Mouse (Mus musculus): ENCODE measurements around the gene Pan2.
"Not testable (repeated sequence)": the region's sequence is repeated elsewhere in the genome, so short reads cannot be mapped to it uniquely, and the experiment has no call there.

Gene Pan2

GRCm38 (mm10) chr10:128332358-128333249, 29.5 kb downstream of the Pan2 start:
- DNase-seq (ENCODE audit: extremely low read depth, insufficient read length, low spot score) = not testable (repeated sequence)

GRCm38 (mm10) chr10:128335582-128335981, 32.4 kb downstream of the Pan2 start:
- peak; percentile 28 for DNase-seq (ENCODE audit: extremely low read depth, insufficient read length, low spot score)

DNA sequence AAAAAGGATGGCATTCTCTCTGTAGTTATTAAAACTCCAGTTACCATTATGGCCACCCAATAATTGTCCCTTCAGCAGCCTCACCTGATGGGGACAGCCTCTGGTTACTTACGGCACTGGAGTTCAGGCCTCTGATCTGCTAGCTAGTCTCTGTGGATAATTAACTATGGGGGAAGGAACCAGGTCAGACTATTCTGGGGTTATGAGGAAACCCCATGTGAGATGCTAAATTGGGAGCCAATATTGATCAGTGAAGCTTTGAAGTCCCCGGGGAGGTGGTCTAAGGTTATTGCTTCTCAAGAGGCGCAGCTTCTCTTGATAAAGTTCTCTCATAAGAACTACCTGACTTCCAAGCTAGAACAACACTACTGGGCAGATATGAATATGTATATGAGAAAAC, 33.1 kb downstream of the Pan2 start:
- no peak for DNase-seq (ENCODE audit: extremely low read depth, insufficient read length, low spot score)

DNA sequence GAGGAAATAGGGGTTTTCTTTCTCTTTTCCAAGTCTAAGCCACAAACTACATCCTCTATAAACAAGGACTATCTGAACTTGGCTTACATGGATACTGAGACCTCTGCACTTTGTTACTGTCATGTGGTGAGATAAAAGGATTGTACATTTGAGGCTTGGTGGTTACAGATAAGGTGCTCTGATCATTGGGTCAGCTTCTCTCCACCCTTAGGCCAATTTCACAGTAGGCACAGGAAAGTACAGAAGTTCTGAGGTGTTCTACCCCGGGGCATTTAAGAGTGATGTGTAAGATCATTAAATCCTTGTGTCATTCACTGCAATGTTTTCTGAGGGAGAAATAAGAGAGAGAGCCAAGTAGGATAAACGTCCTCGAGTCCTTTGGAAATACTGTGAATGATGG, 33.5 kb downstream of the Pan2 start:
- DNase-seq (ENCODE audit: extremely low read depth, insufficient read length, low spot score) = no peak

DNA sequence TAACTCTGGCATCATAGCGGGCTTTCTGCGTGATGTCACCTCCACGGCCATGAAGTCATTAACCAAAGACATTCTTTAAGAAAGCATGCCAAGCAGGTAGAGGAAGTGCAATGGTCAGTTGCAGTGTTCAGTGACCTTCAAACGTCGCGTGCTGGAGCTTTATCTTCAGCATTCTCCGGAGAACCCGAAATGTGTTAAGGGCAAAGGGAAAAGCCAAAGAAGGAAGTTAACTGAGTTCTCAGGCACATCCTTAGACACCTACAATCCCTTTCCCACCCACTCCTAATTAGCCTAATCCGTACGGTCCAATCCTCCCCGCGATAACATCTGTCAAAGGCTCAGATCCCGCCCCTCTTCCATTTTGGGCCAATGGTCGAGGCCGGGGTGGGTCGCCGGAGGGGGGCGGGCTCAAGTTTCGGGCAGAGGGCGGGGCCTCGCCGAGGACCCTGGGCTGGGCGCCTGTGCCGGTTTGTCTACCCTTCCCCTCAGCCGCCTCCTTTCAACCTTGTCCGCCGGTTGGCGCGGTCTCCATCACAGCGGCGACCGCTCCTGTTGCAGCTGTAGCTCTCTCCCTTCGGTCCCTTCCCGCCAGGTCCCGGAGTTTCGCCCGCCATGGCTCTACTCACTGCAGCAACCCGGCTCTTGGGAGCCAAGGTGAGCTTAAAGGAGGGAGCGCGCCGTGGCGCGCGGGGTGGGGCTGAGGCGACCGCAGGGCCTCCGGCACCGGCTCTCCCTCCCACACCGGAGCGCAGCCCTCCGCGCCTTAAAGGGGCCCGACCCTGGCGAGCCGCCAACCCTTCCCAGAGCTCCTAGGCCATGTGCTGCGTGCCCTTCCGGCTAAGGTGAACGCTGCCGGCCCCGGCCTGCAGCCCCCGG, 34.4 kb downstream of the Pan2 start, which contains the start of gene Cs:
Cs (plus strand) TSS at position 429 of the 876 bp plus-strand sequence.
- DNase-seq (ENCODE audit: extremely low read depth, insufficient read length, low spot score) = peak; percentile 97

DNA sequence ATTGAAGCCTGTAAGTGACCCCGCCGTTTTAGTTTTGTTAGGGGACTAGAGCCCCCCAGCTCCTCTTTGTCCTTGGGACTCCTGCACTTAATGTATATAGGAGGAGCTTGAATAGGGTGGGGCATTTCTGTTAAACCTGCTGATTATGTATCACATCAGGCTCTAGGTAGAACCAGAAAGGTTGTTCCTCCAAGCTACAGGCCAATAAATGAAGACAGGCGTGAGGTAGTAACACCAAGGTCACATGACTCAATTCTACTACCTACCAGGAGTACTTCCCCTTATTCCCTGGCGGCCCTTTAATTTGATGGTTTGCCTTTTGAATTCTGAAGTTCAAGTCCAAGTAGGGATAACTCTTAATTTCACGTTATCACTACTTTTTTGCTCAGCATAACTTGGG, 35.3 kb downstream of the Pan2 start:
- DNase-seq (ENCODE audit: extremely low read depth, insufficient read length, low spot score) = no peak

- no peak for DNase-seq (ENCODE audit: extremely low read depth, insufficient read length, low spot score)
Observed at GRCm38 (mm10) chr10:128338948-128339347, 35.8 kb downstream of the Pan2 start.

GRCm38 (mm10) chr10:128340257-128340656, 37.1 kb downstream of the Pan2 start:
- DNase-seq (ENCODE audit: extremely low read depth, insufficient read length, low spot score) = peak; percentile 49

- DNase-seq (ENCODE audit: extremely low read depth, insufficient read length, low spot score) = peak; percentile 20
Observed at GRCm38 (mm10) chr10:128343436-128343835, 40.3 kb downstream of the Pan2 start.

GRCm38 (mm10) chr10:128344568-128345275, 41.6 kb downstream of the Pan2 start:
- DNase-seq (ENCODE audit: extremely low read depth, insufficient read length, low spot score) = peak; percentile 84

DNA sequence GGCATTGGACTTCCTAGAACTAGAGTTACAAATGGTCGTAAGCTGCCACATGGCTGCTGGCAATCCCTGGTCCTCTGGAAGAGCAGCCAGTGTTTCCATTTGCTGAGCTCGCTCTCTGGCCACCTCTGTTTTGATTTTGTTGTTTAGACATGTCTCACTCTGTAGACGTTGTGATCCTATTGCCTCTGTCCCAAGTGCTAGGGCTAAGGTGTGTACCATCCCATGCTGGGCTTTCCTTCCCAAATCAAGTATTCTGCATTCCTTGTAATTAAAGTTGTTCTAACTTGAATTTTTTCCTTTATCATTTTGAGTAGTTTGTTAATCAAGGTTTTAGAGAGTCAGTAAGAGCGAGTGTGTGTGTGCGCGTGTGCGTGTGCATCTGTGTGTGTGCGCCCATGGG, 44.4 kb downstream of the Pan2 start:
- DNase-seq (ENCODE audit: extremely low read depth, insufficient read length, low spot score) = no peak

DNA sequence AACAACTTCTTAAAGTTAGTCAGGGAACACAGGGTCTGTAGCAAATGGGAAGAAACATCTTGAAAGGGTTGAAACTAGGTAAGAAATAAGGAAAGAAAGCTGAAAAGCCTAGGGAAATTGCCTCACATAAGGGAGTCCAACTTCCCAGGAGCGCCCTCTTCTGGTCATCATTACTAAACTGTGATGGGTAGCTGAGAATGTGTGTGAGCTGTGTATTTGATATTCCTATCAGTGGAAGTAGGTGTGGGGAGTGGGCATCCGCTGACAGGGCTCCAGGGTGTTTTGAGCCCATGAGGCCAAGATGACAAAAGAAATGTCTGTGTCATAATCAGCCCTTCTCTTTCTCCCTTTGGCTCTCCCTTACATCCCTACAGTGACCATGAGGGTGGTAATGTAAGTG, 55.7 kb downstream of the Pan2 start:
- no peak for DNase-seq (ENCODE audit: extremely low read depth, insufficient read length, low spot score)

- DNase-seq (ENCODE audit: extremely low read depth, insufficient read length, low spot score) = no peak
Observed at GRCm38 (mm10) chr10:128359226-128359625, 56.1 kb downstream of the Pan2 start.

GRCm38 (mm10) chr10:128361836-128362235, 58.7 kb downstream of the Pan2 start:
- no peak for DNase-seq (ENCODE audit: extremely low read depth, insufficient read length, low spot score)

GRCm38 (mm10) chr10:128362568-128362967, 59.4 kb downstream of the Pan2 start:
- DNase-seq (ENCODE audit: extremely low read depth, insufficient read length, low spot score) = no peak

- no peak for DNase-seq (ENCODE audit: extremely low read depth, insufficient read length, low spot score)
Observed at GRCm38 (mm10) chr10:128367899-128368401, 64.8 kb downstream of the Pan2 start.

- peak; percentile 95 for DNase-seq (ENCODE audit: extremely low read depth, insufficient read length, low spot score)
Observed at GRCm38 (mm10) chr10:128368402-128369217, 65.5 kb downstream of the Pan2 start, which contains the start of gene Coq10a. Gene Coq10a, minus strand, starts transcription at chr10:128368997.

DNA sequence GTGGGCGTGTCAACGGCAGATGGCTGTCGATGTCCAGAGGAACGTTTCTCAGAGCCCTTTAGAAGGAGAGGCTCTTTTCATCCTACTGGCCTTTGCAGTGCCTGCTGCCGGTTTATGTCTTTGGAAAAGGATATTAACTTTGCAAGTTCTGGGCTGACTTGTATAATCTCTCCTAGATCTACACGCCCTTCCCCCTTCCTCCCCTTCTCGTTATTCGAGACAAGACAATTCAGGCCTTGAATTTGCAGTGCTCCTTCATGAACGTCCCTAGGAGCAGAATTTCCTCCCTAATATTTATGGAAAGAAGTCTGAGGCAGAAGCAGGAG, 66.0 kb downstream of the Pan2 start:
- DNase-seq (ENCODE audit: extremely low read depth, insufficient read length, low spot score) = no peak

DNA sequence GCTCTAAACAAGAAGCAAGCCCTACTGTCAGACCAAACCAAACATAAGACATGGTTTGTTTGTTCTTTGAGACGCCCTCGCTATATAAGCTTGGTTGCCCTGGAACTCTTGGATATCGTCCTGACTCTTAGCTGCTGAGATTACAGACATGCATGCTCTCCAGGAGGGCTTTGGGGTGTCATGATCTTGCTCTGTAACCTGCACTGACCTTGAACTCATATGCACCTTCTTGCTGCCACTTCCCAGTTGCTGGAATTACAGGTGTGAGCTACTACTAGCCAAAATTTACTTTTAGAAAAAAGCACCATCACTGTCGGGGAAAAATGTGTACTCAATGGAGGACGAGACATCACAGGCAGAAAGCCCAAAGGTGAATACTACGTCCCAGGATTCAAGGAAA, 66.5 kb downstream of the Pan2 start:
- no peak for DNase-seq (ENCODE audit: extremely low read depth, insufficient read length, low spot score)

DNA sequence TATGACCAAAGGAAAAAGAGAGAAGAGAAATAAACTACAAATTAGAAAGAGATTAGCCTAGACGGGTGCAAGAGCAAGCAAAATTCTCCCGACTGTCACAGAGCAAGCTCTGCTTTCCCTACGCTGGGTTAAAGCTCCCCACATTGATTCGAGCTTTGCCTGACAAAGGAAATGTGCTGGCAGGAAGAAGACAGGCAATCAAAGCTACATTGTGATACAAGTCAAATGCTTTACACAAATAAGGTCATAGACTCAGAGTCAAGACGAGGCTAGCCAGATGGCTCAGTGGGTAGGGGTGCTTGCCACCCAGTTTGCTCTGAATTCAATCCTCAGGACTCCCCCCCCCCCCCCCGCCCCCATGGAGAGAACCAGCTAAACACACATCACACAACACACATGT, 66.9 kb downstream of the Pan2 start:
- DNase-seq (ENCODE audit: extremely low read depth, insufficient read length, low spot score) = no peak
